Mouse (Mus musculus) telencephalon, adult 2 months (tissue): ENCODE measurements around the gene Cdk17.

ENCODE experiments used
- DNase-seq: peaks from one replicate; pipeline ENCODE4 v3.0.0-alpha.2; 2011; ENCODE audit warnings: low read depth, low spot score

Gene Cdk17

GRCm38 (mm10) chr10:93231490-93231889 lies 70.8 kb downstream of the Cdk17 start:
- no peak for DNase-seq

- DNase-seq, result no peak
Measured at GRCm38 (mm10) chr10:93231893-93232292, 71.2 kb downstream of the Cdk17 start.

GRCm38 (mm10) chr10:93233665-93234194 lies 73.1 kb downstream of the Cdk17 start:
- DNase-seq, result no peak

GRCm38 (mm10) chr10:93234692-93235091 lies 74.0 kb downstream of the Cdk17 start:
- DNase-seq, result no peak

DNA sequence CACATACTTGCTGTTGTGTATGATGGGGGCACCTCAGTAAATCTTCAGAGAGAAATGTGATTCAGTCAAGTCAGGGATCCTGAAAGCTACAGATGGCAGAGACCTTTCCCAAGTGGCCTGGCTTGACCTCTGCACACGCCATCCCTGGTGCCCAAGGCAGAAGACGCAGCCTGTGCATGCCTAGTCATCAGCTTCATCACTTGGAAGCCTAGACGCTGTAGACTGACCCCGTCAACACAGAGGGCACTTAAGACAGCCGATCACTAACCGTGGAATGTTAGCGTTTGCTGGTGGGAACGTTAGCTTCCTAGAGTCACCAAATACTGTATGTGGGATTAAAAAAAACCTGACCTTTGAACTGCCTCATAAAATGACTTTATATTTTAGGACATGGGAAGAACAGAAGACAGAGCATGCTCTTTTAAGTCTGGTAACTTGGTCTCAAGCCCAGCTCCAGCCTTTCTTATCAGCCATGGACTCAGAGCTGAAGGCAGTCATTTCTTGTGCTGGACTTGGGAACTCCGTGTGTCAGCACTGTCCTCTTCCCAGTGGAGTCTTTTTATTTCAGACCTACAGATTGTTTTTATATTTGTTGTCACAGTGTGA lies 78.6 kb downstream of the Cdk17 start:
- DNase-seq, result no peak

- DNase-seq, result no peak
Measured at GRCm38 (mm10) chr10:93242208-93242607, 81.5 kb downstream of the Cdk17 start.

DNA sequence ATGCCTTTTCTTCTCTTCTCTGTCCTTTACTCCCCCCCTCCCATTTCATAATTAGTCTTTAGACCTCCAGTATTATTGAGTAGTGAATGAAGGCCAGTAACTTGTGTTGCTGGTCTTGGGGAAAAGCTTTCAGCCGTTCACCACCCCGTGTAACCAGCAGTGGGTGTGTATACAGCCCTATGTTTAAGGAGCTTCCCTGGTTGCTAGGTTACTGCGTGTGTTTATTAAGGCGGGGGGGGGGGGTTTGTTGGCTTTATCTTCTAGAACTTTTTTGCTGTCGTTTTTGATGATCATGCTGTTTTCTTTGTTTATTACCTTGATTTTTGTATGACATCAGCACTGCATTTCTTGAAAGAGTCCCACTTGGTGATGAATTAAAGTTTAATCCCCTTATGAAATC lies 82.2 kb downstream of the Cdk17 start:
- DNase-seq, result no peak

GRCm38 (mm10) chr10:93244209-93244705 lies 83.6 kb downstream of the Cdk17 start:
- DNase-seq, result no peak

DNA sequence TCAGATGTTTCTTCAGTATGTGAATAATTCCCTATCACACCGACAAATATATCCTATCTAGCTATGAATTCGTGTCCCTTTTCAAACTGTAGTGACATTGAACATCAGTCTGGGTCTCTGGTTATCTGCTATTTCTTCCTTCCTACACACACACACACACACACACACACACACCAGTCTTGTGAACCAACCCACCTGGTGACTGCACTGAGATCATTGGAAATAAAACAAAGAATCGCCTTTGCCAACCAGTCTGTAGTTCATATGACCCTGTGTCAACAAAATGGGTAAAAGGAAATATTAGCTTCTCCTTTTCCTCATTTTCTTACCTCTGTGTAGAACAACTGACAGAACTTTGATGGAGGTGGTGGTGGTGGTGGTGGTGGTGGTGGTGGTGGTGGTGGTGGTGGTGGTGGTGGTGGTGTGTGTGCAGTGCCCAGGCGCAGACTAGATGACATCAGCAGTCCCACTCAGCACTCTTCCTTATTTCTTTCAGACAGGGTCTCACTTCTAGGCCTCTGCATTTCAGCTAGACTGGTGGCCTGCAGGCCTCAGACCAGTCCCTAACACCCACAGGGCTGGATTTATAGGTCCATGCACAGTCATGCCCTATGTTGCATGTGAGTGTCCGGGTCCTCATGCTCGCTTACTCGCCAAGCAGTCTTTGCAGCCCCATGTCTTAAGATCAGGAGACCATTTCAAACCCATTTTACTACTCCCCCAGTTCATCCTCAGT lies 85.7 kb downstream of the Cdk17 start:
- DNase-seq, result no peak

DNA sequence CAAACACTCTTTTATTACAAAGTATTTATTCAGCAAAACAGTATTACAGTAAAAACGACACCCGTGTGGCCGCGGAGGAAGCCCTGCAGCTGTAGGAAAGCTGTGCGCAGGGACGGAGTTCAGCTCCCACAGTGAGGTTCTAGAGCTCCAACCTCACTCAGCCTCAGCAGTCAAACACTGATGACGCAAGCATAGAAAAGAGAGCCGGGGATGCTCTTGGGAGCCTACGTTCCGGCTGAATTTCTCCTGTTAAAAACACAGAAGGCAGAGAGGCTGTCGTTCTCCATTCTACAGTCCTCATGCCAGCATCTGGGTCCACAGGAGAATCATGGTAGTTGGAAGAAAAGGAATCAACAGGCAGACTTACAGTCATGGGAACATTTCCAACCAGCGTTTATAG lies 86.7 kb downstream of the Cdk17 start:
- no peak for DNase-seq

DNA sequence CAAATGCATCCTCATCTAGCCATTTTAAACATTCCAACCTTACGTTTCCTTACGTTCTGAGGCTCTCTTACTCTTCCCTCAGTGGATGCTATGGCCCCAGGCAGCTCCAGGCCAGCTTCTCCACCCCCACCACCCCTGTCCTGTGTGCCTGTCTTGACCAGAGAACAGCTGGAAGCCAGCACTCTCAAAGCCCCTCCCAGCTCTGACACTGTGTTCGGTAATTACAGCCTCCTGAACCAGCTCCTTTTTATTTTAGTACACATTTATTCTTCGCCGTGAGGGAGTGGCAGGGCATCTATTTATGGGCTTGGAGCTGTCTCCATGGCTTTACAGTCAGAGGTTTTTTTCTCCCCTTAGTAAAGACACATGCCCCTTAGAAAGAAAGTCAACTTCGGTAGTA lies 87.2 kb downstream of the Cdk17 start:
- no peak for DNase-seq

DNA sequence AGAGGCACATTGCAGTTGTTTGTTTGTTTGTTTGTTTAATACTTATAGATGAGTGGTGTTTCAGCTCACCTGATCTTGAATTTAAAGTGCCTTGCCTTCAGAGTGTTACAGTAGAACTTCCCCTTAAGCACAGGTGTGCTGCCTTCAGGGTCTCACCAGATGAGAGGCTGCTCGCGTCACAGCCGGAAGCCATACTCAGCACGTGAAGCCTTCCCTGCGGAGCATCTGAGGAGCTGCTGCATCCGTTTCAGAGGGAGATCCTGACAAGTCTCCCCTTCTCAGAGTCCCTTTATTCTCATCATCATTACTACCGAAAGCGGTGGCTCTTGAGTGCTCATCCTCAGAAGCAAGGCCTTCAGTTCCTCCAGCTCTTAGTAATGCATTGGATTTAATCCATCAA lies 87.7 kb downstream of the Cdk17 start:
- DNase-seq, result no peak

- DNase-seq, result no peak
Measured at GRCm38 (mm10) chr10:93249901-93250300, 89.2 kb downstream of the Cdk17 start.

DNA sequence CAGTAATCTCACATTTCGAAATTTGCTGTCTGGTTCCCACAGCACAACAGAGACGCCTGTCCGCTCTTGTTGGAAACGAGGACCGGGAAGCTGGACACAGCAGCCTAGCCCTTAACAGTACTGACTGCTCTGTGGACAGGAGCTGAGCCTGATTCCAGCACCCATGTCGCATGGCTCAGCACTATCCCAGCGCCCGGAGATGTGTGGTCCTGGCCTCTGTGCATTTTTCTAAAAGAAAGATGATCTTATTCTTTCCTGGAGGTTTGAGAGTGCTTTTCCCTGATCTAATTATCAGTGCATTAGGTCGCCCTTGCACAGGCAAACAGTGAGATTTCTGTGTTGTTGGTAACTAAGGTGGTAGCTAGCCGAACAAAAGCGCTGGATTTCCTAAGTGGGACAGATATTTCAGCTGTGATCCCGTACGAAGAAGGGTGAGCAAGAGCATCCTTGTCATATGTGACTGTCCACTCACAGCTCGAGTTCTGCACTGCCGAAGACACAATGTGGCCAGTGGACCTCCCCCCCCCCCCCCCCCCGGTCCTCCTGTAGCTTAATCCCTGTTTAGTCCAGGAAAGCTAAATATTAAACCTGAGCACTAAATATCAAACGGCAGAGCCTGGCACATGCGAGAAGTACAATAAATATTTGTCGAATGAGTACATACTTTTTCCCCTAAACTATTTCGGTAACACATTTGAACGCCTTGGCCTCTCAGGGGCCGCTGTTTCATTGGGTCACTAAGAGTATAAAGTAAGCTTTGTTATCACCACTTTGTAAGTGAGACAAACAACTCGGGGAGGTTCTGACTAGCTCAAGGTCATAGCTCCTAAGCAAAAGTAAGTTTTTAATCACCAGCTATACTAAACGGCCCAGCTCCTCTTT lies 90.0 kb downstream of the Cdk17 start:
- no peak for DNase-seq

DNA sequence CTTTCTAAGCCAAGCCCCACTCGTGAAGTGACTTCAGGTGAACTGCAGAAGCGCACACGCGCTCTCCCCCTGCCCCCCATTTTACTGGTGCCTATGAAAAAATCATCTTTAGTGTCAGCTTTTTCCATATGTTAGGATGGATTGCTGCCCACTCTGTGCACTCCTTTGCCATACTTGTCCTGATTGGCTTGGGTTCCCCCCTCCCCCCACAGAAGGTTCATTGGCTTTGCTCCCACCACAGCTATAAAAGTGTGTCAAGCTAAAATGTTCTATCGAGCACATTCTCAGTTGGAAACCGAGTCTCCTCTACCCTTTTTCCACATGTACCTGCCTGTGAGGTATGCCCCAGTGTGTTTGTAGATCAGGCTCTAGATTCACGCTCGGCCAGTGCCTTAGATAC lies 90.8 kb downstream of the Cdk17 start:
- no peak for DNase-seq

DNA sequence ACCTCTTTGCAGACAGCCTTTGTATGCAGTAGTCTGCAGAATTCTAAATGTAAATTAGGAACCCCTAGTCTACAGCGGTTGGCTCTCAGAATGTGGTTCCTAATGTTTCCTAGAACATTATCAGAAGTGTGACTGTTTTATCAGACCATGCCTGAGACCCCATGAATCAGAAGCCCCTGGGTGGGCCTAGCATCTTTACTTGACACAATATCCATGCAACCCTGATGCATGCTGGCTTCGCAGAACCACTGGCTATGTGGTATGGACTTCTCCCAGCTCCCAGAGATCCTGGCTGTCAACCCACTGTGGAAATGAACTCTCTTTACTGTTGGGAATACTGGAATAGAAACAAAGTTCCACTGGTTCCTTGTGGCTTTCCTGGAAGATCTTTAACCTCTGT lies 92.0 kb downstream of the Cdk17 start:
- no peak for DNase-seq

DNA sequence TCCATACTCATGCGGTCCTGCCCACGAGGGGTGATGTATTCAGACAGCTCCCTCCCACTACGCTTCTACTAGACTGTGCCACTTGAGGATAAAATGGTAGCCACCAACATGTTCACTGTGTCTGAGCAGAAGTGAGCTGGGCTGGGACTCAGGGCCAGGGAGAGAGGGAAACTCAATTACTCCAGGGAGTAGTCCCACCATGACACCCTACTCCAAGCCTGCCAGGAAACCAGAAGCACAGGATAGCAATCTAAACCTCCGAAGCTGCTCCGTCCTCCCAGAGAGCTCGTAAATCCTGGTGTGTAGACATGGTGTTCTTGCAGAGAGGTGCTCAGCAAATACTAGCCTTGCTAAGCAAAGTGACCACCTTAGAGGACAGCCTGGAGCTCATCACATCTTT lies 92.5 kb downstream of the Cdk17 start:
- DNase-seq, result no peak

DNA sequence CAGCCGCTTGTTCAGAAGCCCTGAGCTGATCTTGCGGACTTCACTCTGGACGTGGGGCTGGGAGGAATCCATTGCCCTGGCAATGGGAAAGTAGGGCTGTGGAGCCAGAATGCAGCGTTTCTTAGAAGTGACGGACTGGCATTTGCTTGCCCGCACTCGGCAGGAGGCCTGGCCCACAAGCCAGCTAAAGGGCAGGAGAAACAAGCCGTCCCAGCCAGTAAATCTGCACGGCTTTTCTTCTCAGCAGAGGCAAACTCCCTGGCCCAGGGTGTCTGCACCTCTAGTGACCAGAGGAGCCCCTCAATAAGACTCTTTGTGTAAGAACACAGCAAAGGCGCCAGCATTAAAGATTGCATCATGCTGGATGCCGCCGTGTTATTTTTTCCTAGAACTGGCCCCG lies 94.6 kb downstream of the Cdk17 start:
- DNase-seq, result no peak

GRCm38 (mm10) chr10:93259826-93260225 lies 99.2 kb downstream of the Cdk17 start:
- no peak for DNase-seq

- DNase-seq, result no peak
Measured at GRCm38 (mm10) chr10:93261132-93261980, 100.7 kb downstream of the Cdk17 start.

GRCm38 (mm10) chr10:93261981-93262499 lies 101.4 kb downstream of the Cdk17 start:
- no peak for DNase-seq
